Mouse (Mus musculus): ENCODE measurements around the gene Slc39a10. TPM values are rescaled to one million over a fixed set of nuclear protein-coding genes. Genes with fewer than 3 reads are reported as not detected.

Slc39a10 gene
- polyA plus RNA-seq, 1 experiment from 2014 or later: 21.6 TPM

DNA sequence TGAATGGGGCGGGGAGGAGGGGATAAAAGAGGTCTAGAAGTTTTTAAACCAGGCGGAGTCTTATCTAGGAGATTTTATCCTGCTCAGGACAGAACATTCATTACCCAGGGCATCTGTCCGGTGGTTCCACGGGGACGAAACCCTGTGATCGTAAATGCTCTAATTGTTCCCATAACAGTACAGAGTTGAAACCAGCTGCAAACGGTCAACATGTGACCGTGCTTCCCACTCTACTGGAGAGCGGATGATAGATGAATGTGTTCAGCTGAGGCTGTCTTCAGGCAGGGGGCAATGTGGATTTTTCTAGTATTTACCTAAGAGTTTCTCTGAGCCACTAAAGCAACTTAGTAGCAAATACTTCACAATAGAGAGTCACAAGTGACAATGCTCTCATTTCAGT is 6.6 kb downstream of the Slc39a10 start:
- ATAC-seq (ENCODE audit: low FRiP score, low TSS enrichment): no peak; the same call in 1 of the 2 replicates
- TF ChIP-seq CTCF (IDR thresholded peaks at IDR 0.05; ENCODE audit: low read depth): no peak
- no peak for TF ChIP-seq EP300 (optimal IDR thresholded peaks at IDR 0.05)
- no peak for DNase-seq (ENCODE audit: low spot score)
- Histone ChIP-seq H3K9me3 (ENCODE audit: control insufficient read depth, low read length) (no peaks in the 10 kb centered on the region), H3K4me2 (replicated peaks; ENCODE audit: low read depth) (peak overlapping the region; percentile 42), H3K4me3 (ENCODE audit: low read depth, low read length) (peak overlapping the region; percentile 13; the same call in 1 of the 2 replicates), H3K9ac (ENCODE audit: low read length) (no peak overlapping the region), H3K27ac (replicated peaks) (no peak overlapping the region), H3K27me3 (ENCODE audit: control insufficient read depth, insufficient read depth, low read length) (no peaks in the 10 kb centered on the region), H3K36me3 (ENCODE audit: control insufficient read depth, insufficient read depth, low read length) (no peaks in the 10 kb centered on the region), H3K4me1 (replicated peaks; ENCODE audit: control insufficient read depth, insufficient read depth) (no peaks in the 10 kb centered on the region)
- 14% methylated on average over 9 of the region's 9 CpGs for WGBS

GRCm38 (mm10) chr1:46885231-46885630 is 7.4 kb downstream of the Slc39a10 start:
- Histone ChIP-seq H3K4me3 (ENCODE audit: low read depth, low read length) (no peak overlapping the region), H3K9me3 (ENCODE audit: control insufficient read depth, low read length) (no peaks in the 10 kb centered on the region), H3K27ac (replicated peaks) (peak overlapping the region; percentile 59), H3K4me1 (replicated peaks; ENCODE audit: control insufficient read depth, insufficient read depth) (no peaks in the 10 kb centered on the region), H3K9ac (ENCODE audit: low read length) (no peak overlapping the region), H3K27me3 (ENCODE audit: control insufficient read depth, insufficient read depth, low read length) (no peaks in the 10 kb centered on the region), H3K36me3 (ENCODE audit: control insufficient read depth, insufficient read depth, low read length) (no peaks in the 10 kb centered on the region), H3K4me2 (replicated peaks; ENCODE audit: low read depth) (peak overlapping the region; percentile 3; the same call in 1 of the 2 replicates)
- DNase-seq (ENCODE audit: low spot score) (no peak), ATAC-seq (ENCODE audit: low FRiP score, low TSS enrichment) (peak; percentile 47)
- 13% methylated on average over 3 of the region's 3 CpGs for WGBS
- TF ChIP-seq EP300 (optimal IDR thresholded peaks at IDR 0.05) (no peak), CTCF (IDR thresholded peaks at IDR 0.05; ENCODE audit: low read depth) (no peak)

GRCm38 (mm10) chr1:46879951-46880350 is 12.7 kb downstream of the Slc39a10 start:
- DNase-seq (ENCODE audit: low spot score): no peak
- Histone ChIP-seq H3K9me3 (ENCODE audit: control insufficient read depth, low read length) (no peaks in the 10 kb centered on the region), H3K36me3 (ENCODE audit: control insufficient read depth, insufficient read depth, low read length) (no peaks in the 10 kb centered on the region)

DNA sequence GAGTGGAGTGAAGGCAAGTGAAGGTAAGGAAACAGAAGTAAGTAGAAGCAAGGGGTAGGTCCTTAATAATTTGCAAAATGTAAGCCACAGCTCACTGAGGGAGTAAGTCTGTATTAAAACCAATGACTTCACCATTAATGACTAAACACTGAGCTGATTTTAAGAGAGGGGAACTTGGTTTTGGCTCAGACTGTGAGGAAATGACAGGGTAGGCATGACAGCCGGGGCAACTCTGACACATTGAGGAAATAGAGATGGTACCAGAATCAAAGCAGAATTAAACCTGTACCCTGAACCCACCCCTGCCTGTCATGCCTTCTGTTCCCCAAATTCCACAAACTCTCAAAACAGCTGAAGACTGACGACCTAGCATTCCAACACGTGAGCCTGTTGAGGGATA is 18.9 kb downstream of the Slc39a10 start:
- WGBS: 59% methylated on average over 3 of the region's 3 CpGs
- H3K4me2 ChIP-seq (replicated peaks; ENCODE audit: low read depth): no peak overlapping the region
- no peaks in the 10 kb centered on the region for H3K9me3 ChIP-seq (ENCODE audit: control insufficient read depth, low read length)
- H3K27me3 ChIP-seq (ENCODE audit: control insufficient read depth, insufficient read depth, low read length): no peaks in the 10 kb centered on the region
- ATAC-seq (ENCODE audit: low FRiP score, low TSS enrichment): no peak
- DNase-seq (ENCODE audit: low spot score): no peak
- H3K4me3 ChIP-seq (ENCODE audit: low read depth, low read length): no peak overlapping the region
- no peaks in the 10 kb centered on the region for H3K4me1 ChIP-seq (replicated peaks; ENCODE audit: control insufficient read depth, insufficient read depth)
- H3K27ac ChIP-seq (replicated peaks): no peak overlapping the region
- no peak overlapping the region for H3K9ac ChIP-seq (ENCODE audit: low read length)
- no peaks in the 10 kb centered on the region for H3K36me3 ChIP-seq (ENCODE audit: control insufficient read depth, insufficient read depth, low read length)
- TF ChIP-seq CTCF (IDR thresholded peaks at IDR 0.05; ENCODE audit: low read depth): no peak
- TF ChIP-seq EP300 (optimal IDR thresholded peaks at IDR 0.05): no peak

More at GRCm38 (mm10) chr1:46879951-46880350, 12.7 kb downstream of the Slc39a10 start:
- Histone ChIP-seq H3K4me2 (replicated peaks; ENCODE audit: low read depth) (no peak overlapping the region), H3K9ac (ENCODE audit: low read length) (no peak overlapping the region), H3K27me3 (ENCODE audit: control insufficient read depth, insufficient read depth, low read length) (no peaks in the 10 kb centered on the region), H3K27ac (replicated peaks) (no peak overlapping the region), H3K4me3 (ENCODE audit: low read depth, low read length) (no peak overlapping the region), H3K4me1 (replicated peaks; ENCODE audit: control insufficient read depth, insufficient read depth) (no peaks in the 10 kb centered on the region)
- no peak for TF ChIP-seq CTCF (IDR thresholded peaks at IDR 0.05; ENCODE audit: low read depth)
- TF ChIP-seq EP300 (optimal IDR thresholded peaks at IDR 0.05): no peak
- no peak for ATAC-seq (ENCODE audit: low FRiP score, low TSS enrichment)

GRCm38 (mm10) chr1:46869788-46870187 is 22.9 kb downstream of the Slc39a10 start:
- Histone ChIP-seq H3K27ac (replicated peaks) (no peak overlapping the region), H3K4me3 (ENCODE audit: low read depth, low read length) (no peak overlapping the region), H3K36me3 (ENCODE audit: control insufficient read depth, insufficient read depth, low read length) (no peaks in the 10 kb centered on the region), H3K4me1 (replicated peaks; ENCODE audit: control insufficient read depth, insufficient read depth) (no peaks in the 10 kb centered on the region), H3K4me2 (replicated peaks; ENCODE audit: low read depth) (no peak overlapping the region), H3K27me3 (ENCODE audit: control insufficient read depth, insufficient read depth, low read length) (no peaks in the 10 kb centered on the region), H3K9ac (ENCODE audit: low read length) (no peak overlapping the region), H3K9me3 (ENCODE audit: control insufficient read depth, low read length) (no peaks in the 10 kb centered on the region)
- no peak for DNase-seq (ENCODE audit: low spot score)
- TF ChIP-seq EP300 (optimal IDR thresholded peaks at IDR 0.05) (no peak), CTCF (IDR thresholded peaks at IDR 0.05; ENCODE audit: low read depth) (no peak)
- ATAC-seq (ENCODE audit: low FRiP score, low TSS enrichment): no peak

DNA sequence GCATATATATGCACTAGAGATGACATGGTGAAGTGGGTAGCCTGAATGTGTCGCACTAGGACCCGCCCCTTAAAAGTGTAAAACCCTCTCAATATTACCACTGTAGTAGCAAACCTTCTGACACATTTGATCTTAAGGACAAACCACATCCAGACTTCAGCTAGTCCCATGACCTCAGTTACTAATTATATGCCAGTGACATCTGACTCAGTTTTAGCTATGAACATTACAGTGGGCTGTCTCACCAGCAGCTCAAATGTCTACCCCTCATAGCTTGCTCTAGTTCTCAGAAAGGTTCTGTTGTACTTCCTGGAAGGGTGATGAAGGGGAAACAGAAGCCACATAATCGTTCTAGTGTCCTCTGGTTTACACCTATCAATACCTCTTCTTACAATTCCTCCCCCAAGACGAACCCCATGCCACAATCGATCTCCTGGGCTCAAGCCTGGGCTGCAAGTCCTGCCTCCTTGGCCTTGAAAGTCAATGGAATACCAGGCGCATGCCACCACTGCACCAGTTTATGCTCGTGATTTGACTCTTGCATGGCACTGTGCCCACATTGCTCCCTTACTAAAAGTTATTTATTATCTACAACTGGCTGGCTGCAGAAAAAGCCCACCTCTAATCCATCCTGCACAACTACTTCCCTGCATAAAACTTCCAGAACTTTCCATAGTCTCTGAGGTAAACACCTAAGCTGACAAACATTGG is 28.3 kb downstream of the Slc39a10 start:
- Histone ChIP-seq H3K4me3 (ENCODE audit: low read depth, low read length) (no peak overlapping the region), H3K27ac (replicated peaks) (no peak overlapping the region), H3K27me3 (ENCODE audit: control insufficient read depth, insufficient read depth, low read length) (no peaks in the 10 kb centered on the region), H3K36me3 (ENCODE audit: control insufficient read depth, insufficient read depth, low read length) (no peaks in the 10 kb centered on the region), H3K9me3 (ENCODE audit: control insufficient read depth, low read length) (no peaks in the 10 kb centered on the region), H3K4me1 (replicated peaks; ENCODE audit: control insufficient read depth, insufficient read depth) (no peaks in the 10 kb centered on the region), H3K4me2 (replicated peaks; ENCODE audit: low read depth) (no peak overlapping the region), H3K9ac (ENCODE audit: low read length) (no peak overlapping the region)
- 0 out of 2 replicates have a peak, but pooled peaks have one; percentile 24 for ATAC-seq (ENCODE audit: low FRiP score, low TSS enrichment)
- no peak for DNase-seq (ENCODE audit: low spot score)
- WGBS: 69% methylated on average over 7 of the region's 7 CpGs
- no peak for TF ChIP-seq EP300 (optimal IDR thresholded peaks at IDR 0.05)
- no peak for TF ChIP-seq CTCF (IDR thresholded peaks at IDR 0.05; ENCODE audit: low read depth)
